Mouse (Mus musculus) megakaryocyte-erythroid progenitor cell, adult 5-6 weeks (primary cell): ENCODE data around the gene Hyal6. TPM values are rescaled to one million over a fixed set of nuclear protein-coding genes. Genes with fewer than 3 reads are reported as not detected.

ENCODE experiments used
- ATAC-seq: replicated peaks from 2 replicates; pipeline ENCODE4 v1.8.0; 2016; ENCODE audit warnings: mild to moderate bottlenecking, inconsistent platforms; ENCODE audit not compliant: severe bottlenecking, poor library complexity, low FRiP score, low TSS enrichment
- total RNA-seq, 2 experiments: library from RNA; stranded (forward) in 1 of 2; stranded (reverse) in 1 of 2; fragments of 200-1000, 215-1000 nt in 1 of 2; fragments of >200 nt in 1 of 2; fragmentation: Nextera tagmentation in 1 of 2; gene quantifications; 2 replicates each; pipeline ENCODE4 v1.2.3; 2014 to 2017

Hyal6 gene
- not detected in 2 replicates for total RNA-seq (2014; fragmentation: Nextera tagmentation)
- not detected in 2 replicates for total RNA-seq (2017)

- ATAC-seq = no peak
Measured at GRCm38 (mm10) chr6:24732945-24733344, at the start of gene Hyal6. TSS of gene Hyal6 (plus strand) at chr6:24733245.

GRCm38 (mm10) chr6:24687871-24688270 lies 45.2 kb upstream of the Hyal6 start:
- ATAC-seq = no peak

GRCm38 (mm10) chr6:24694455-24695410 lies 38.3 kb upstream of the Hyal6 start:
- no peak for ATAC-seq

- ATAC-seq = no peak
Measured at GRCm38 (mm10) chr6:24696117-24696516, 36.9 kb upstream of the Hyal6 start.

- ATAC-seq = no peak
Measured at GRCm38 (mm10) chr6:24697216-24697615, 35.8 kb upstream of the Hyal6 start.

GRCm38 (mm10) chr6:24707090-24707489 lies 26.0 kb upstream of the Hyal6 start:
- ATAC-seq = no peak

- ATAC-seq = no peak
Measured at GRCm38 (mm10) chr6:24707499-24707898, 25.5 kb upstream of the Hyal6 start.

GRCm38 (mm10) chr6:24721317-24722099 lies 11.5 kb upstream of the Hyal6 start:
- peak; percentile 87; the same call in 1 of the 2 replicates for ATAC-seq

GRCm38 (mm10) chr6:24728130-24728529 lies 4.9 kb upstream of the Hyal6 start:
- ATAC-seq = no peak

- ATAC-seq = no peak
Measured at GRCm38 (mm10) chr6:24734565-24734964, 1.5 kb downstream of the Hyal6 start.

- ATAC-seq = no peak
Measured at GRCm38 (mm10) chr6:24748029-24748428, 15.0 kb downstream of the Hyal6 start, which contains the start of gene Hyal4. TSS of gene Hyal4 (plus strand) at chr6:24748329.

- no peak for ATAC-seq
Measured at GRCm38 (mm10) chr6:24759281-24759680, 26.2 kb downstream of the Hyal6 start.

- ATAC-seq = no peak
Measured at GRCm38 (mm10) chr6:24766261-24766660, 33.2 kb downstream of the Hyal6 start.

- ATAC-seq = no peak
Measured at GRCm38 (mm10) chr6:24779182-24779581, 46.1 kb downstream of the Hyal6 start.

- no peak for ATAC-seq
Measured at GRCm38 (mm10) chr6:24790888-24791287, 57.8 kb downstream of the Hyal6 start, which contains the start of gene Spam1. TSS of gene Spam1 (plus strand) at chr6:24791188.

Other genes starting within 250 kb of the Hyal6 start
- gene Iqub, start 218.2 kb upstream of the Hyal6 start, total RNA-seq (2014; fragmentation: Nextera tagmentation) = not detected in 2 replicates
- gene Iqub, start 218.2 kb upstream of the Hyal6 start, total RNA-seq (2017) = 0.19 TPM in 1 of 2 replicates, not detected in the other
- 293 and 295 TPM in 2 replicates for gene Ndufa5, start 205.2 kb upstream of the Hyal6 start, total RNA-seq (2014; fragmentation: Nextera tagmentation)
- gene Ndufa5, start 205.2 kb upstream of the Hyal6 start, total RNA-seq (2017) = 426 and 630 TPM in 2 replicates
- gene Asb15, start 205.1 kb upstream of the Hyal6 start, total RNA-seq (2014; fragmentation: Nextera tagmentation) = not detected in 2 replicates
- gene Asb15, start 205.1 kb upstream of the Hyal6 start, total RNA-seq (2017) = not detected in 2 replicates
- gene Lmod2, start 135.5 kb upstream of the Hyal6 start, total RNA-seq (2014; fragmentation: Nextera tagmentation) = not detected in 2 replicates
- not detected in 2 replicates for gene Lmod2, start 135.5 kb upstream of the Hyal6 start, total RNA-seq (2017)
- gene Wasl, start 68.2 kb upstream of the Hyal6 start, total RNA-seq (2014; fragmentation: Nextera tagmentation) = 17.3 and 34.0 TPM in 2 replicates
- 6.4 and 12.0 TPM in 2 replicates for gene Wasl, start 68.2 kb upstream of the Hyal6 start, total RNA-seq (2017)
- gene Hyal4, start 15.1 kb downstream of the Hyal6 start, total RNA-seq (2014; fragmentation: Nextera tagmentation) = not detected in 2 replicates
- gene Hyal4, start 15.1 kb downstream of the Hyal6 start, total RNA-seq (2017) = not detected in 2 replicates
- not detected in 2 replicates for gene Spam1, start 57.9 kb downstream of the Hyal6 start, total RNA-seq (2014; fragmentation: Nextera tagmentation)
- gene Spam1, start 57.9 kb downstream of the Hyal6 start, total RNA-seq (2017) = not detected in 2 replicates
- not detected in 2 replicates for gene Hyal5, start 124.8 kb downstream of the Hyal6 start, total RNA-seq (2014; fragmentation: Nextera tagmentation)
- not detected in 2 replicates for gene Hyal5, start 124.8 kb downstream of the Hyal6 start, total RNA-seq (2017)
- not detected in 2 replicates for gene Tmem229a, start 223.1 kb downstream of the Hyal6 start, total RNA-seq (2014; fragmentation: Nextera tagmentation)
- not detected in 2 replicates for gene Tmem229a, start 223.1 kb downstream of the Hyal6 start, total RNA-seq (2017)